Comparison of ENCODE assay signal across 20 mouse cellular contexts in the genomic region with DNA sequence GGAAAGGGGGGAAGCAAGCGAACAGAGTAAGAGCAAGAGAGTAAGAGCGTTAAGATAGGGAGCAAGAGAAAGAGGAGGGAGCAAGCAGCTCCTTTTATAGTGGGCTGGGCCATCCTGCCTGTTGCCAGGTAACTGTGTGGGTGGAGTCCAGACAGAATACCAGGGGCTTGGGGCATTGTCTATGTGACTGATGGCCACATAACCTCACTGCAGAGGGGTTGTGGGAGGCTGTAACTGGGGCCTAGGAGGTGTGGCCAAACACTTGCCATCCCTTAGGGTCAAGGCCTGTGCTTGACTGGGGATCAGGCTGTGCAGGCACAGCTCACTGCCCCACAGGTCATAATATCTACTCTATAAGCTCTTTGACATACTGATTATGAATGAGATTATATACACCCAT.
DNase-seq lines count a peak whose midpoint lies in the region; ATAC-seq lines count a peak whose summit lies in the region.
"Had no signal": no experiment of that assay in that cellular context is flagged by ENCODE, and none has a peak within 500 bp of the region (broad histone marks: within the 10 kb centered on the region; RNA-seq: fewer than 3 reads in every experiment).

No protein-coding gene starts in this region.

- 61% methylated on average over 2 of the region's 2 CpGs for WGBS in kidney, embryonic 15.5 days

- H3K36me3 ChIP-seq in kidney, embryonic 15.5 days: no peaks in the 10 kb centered on the region
- H3K36me3 ChIP-seq: embryonic facial prominence, embryonic 15.5 days; heart, embryonic 13.5 days; intestine, embryonic 15.5 days; limb, embryonic 15.5 days; liver, embryonic 15.5 days; stomach, embryonic 15.5 days had no signal

- DNase-seq in heart, adult 11 months: peak; percentile 61
- no peak for DNase-seq in heart, adult 9 months (ENCODE audit: low spot score in 2 of 2)
- DNase-seq in kidney, adult 8-10 months: no peak
- DNase-seq in A20 (ENCODE audit: low read depth, low spot score): peak; percentile 16
- DNase-seq in embryo, embryonic 10 days (ENCODE audit: low spot score): peak; percentile 59
- DNase-seq in right cerebral cortex, postnatal 10 days (ENCODE audit: low spot score in 2 of 2): no peak
- no peak for DNase-seq in lung, postnatal 25 days (ENCODE audit: low spot score)
- DNase-seq: adrenal gland, adult 2 months; cerebellum, adult 2 months; gastrocnemius, adult 2 months; kidney, postnatal 10 days; thymus, adult 18-20 months had no signal

- no peak overlapping the region for H3K4me2 ChIP-seq in kidney, embryonic 15.5 days
- H3K4me2 ChIP-seq: embryonic facial prominence, embryonic 15.5 days; heart, embryonic 13.5 days; intestine, embryonic 15.5 days; limb, embryonic 15.5 days; liver, embryonic 15.5 days; stomach, embryonic 15.5 days had no signal

- H3K27ac ChIP-seq in kidney, embryonic 15.5 days: no peak overlapping the region
- H3K27ac ChIP-seq: embryonic facial prominence, embryonic 15.5 days; gastrocnemius, adult 2 months; heart, embryonic 13.5 days; intestine, embryonic 15.5 days; limb, embryonic 15.5 days; liver, embryonic 15.5 days; stomach, embryonic 15.5 days had no signal

- no peak overlapping the region for H3K9ac ChIP-seq in kidney, embryonic 15.5 days
- H3K9ac ChIP-seq: embryonic facial prominence, embryonic 15.5 days; heart, embryonic 13.5 days; intestine, embryonic 15.5 days; limb, embryonic 15.5 days; liver, embryonic 15.5 days; stomach, embryonic 15.5 days had no signal

- no peaks in the 10 kb centered on the region for H3K27me3 ChIP-seq in kidney, embryonic 15.5 days
- H3K27me3 ChIP-seq: embryonic facial prominence, embryonic 15.5 days; heart, embryonic 13.5 days; intestine, embryonic 15.5 days; limb, embryonic 15.5 days; liver, embryonic 15.5 days; stomach, embryonic 15.5 days had no signal

- peak; percentile 60; the same call in 1 of the 2 replicates for ATAC-seq in kidney, embryonic 15.5 days (replicated peaks; ENCODE audit: low FRiP score)
- ATAC-seq: intestine, embryonic 15.5 days had no signal

- H3K9me3 ChIP-seq in kidney, embryonic 15.5 days (replicated peaks): no peaks in the 10 kb centered on the region
- H3K9me3 ChIP-seq: embryonic facial prominence, embryonic 15.5 days; heart, embryonic 13.5 days; intestine, embryonic 15.5 days; limb, embryonic 15.5 days; liver, embryonic 15.5 days; stomach, embryonic 15.5 days had no signal

- H3K4me1 ChIP-seq in kidney, embryonic 15.5 days: no peaks in the 10 kb centered on the region
- H3K4me1 ChIP-seq: embryonic facial prominence, embryonic 15.5 days; intestine, embryonic 15.5 days; limb, embryonic 15.5 days; stomach, embryonic 15.5 days had no signal

- no peak overlapping the region for H3K4me3 ChIP-seq in kidney, embryonic 15.5 days (replicated peaks)
- H3K4me3 ChIP-seq: embryonic facial prominence, embryonic 15.5 days; gastrocnemius, adult 2 months; heart, embryonic 13.5 days; intestine, embryonic 15.5 days; limb, embryonic 15.5 days; liver, embryonic 15.5 days; myocyte; stomach, embryonic 15.5 days had no signal

Comparison
In these comparisons a context has a peak if more than half of its experiments do, and no peak if none do; other contexts are left out.
1. DNase-seq: peak in heart, adult 11 months (single experiment), A20 (single experiment) and embryo, embryonic 10 days (single experiment); none in heart, adult 9 months (0 of 2), kidney, adult 8-10 months (0 of 2), right cerebral cortex, postnatal 10 days (0 of 2) and lung, postnatal 25 days (single experiment).